Mouse (Mus musculus): ENCODE measurements at regions not wholly inside any gene's neighbourhood (a gene's known extent, or its start where the extent isn't known, plus 50 kb on each side); places are given as distances from the start of the nearest gene placed in this dataset.

- Histone ChIP-seq H3K9me3 (ENCODE audit: low read length) (no peaks in the 10 kb centered on the region), H3K36me3 (ENCODE audit: insufficient read depth, low read length) (no peaks in the 10 kb centered on the region), H3K4me2 (replicated peaks; ENCODE audit: low read depth, low read length) (no peak overlapping the region), H3K9ac (replicated peaks; ENCODE audit: low read depth) (no peak overlapping the region), H3K27ac (ENCODE audit: low read length) (no peak overlapping the region), H3K4me3 (ENCODE audit: low read depth, low read length) (no peak overlapping the region), H3K27me3 (replicated peaks; ENCODE audit: insufficient read depth, low read length) (no peaks in the 10 kb centered on the region), H3K4me1 (ENCODE audit: insufficient read depth, low read depth, low read length) (no peaks in the 10 kb centered on the region)
- no peak for TF ChIP-seq CTCF (IDR thresholded peaks at IDR 0.05)
- TF ChIP-seq EP300 (IDR thresholded peaks at IDR 0.05), result no peak
- DNase-seq (ENCODE audit: low spot score) (no peak), ATAC-seq (no peak)
- WGBS, result 41% methylated on average over 1 of the region's 1 CpGs
These were observed 479.1 kb upstream of the Pou3f4 start for GRCm38 (mm10) chrX:110335013-110335412.

Data from lung, postnatal 0 days (tissue).